Mouse (Mus musculus) macrophage (primary cell): ENCODE data around the gene Pdzd2. TPM values are rescaled to one million over a fixed set of nuclear protein-coding genes. Genes with fewer than 3 reads are reported as not detected.

Experiments
- H3K27ac ChIP-seq: fragments of 350-480 bp; formaldehyde crosslinking; 2 replicates; pipeline ENCODE4 v1.9.0; 2021
- H3K36me3 ChIP-seq: fragments of 350-480 bp; formaldehyde crosslinking; 2 replicates; pipeline ENCODE4 v1.9.0; 2021; ENCODE audit errors: inconsistent target
- H3K4me3 ChIP-seq: fragments of 350-480 bp; formaldehyde crosslinking; 2 replicates; pipeline ENCODE4 v1.9.0; 2021; ENCODE audit errors: inconsistent target
- H3K79me2 ChIP-seq: fragments of 350-480 bp; formaldehyde crosslinking; 2 replicates; pipeline ENCODE4 v1.9.0; 2021; ENCODE audit errors: inconsistent target
- whole genome bisulfite sequencing: methylation state at CpG from one replicate; pipeline ENCODE4 v1.1.7; 2026; ENCODE audit warnings: inconsistent platforms; ENCODE audit not compliant: missing documents; 5-methylcytosine and 5-hydroxymethylcytosine counted together
- polyA plus RNA-seq: library from polyadenylated mRNA; stranded (reverse); fragments of 250-400 nt; gene quantifications from 3 replicates; pipeline ENCODE4 v1.2.4, GENCODE M21; 2018; ENCODE audit warnings: inconsistent platforms

Pdzd2 gene
- polyA plus RNA-seq, 1 experiment from 2014 or later = not detected

DNA sequence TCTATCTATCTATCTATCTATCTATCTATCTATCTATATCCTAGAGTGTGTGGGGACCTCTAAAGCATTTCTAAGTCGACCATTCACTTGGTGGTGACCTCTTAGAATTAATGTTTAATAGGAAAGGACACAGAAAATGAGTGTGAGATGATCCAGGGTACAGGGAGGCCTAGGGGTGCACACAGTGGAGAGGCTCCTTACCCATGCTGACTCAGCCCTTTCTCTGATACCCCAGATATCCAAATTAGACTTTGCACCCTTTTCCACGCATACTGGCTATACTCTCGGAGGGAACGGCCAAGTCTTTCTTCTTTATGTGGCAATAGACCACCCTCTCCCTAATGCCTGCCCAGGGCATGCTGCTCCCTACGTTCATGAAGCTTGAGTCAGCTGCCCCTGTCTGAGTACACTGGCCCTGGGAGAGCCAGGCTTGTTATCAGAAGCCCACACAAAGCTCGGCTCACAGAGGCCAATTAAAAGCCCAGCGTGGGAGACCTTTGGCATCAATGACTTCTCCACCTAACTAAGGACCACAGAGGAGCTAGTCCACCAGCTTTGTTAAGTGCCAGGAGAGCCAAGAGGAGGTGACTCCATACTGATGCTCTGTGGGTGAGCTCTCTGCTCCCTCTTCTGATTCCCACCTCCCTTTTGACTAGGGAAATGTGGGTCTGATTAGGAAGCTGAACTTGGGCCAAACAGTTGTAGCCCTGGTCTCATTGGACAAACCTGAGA is 126.6 kb downstream of the Pdzd2 start:
- no peaks in the 10 kb centered on the region for H3K36me3 ChIP-seq
- WGBS = 93% methylated on average over 7 of the region's 7 CpGs
- no peaks in the 10 kb centered on the region for H3K79me2 ChIP-seq
- H3K27ac ChIP-seq = no peak overlapping the region
- no peak overlapping the region for H3K4me3 ChIP-seq

DNA sequence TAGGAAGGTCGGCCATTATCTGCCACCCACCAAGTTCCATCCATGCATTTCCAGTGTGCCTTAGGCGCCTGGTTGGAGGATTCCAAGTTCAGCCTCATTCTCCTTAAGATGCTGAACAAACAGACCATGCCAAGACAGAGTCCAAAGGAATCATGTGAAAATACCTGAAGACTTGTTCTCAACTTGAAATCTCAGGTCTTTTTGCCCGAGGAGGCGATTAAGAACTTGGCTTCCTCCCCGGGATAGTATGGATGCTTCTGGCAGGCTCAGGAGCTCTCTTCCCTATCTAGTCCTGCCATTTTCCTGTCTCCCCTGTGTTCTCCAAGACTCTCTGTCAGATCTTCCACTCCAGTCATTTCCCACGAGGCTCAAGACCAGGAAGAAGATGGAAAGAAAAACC is 131.6 kb downstream of the Pdzd2 start:
- WGBS = 96% methylated on average over 6 of the region's 6 CpGs
- no peak overlapping the region for H3K4me3 ChIP-seq
- H3K27ac ChIP-seq = no peak overlapping the region
- no peaks in the 10 kb centered on the region for H3K79me2 ChIP-seq
- H3K36me3 ChIP-seq = no peaks in the 10 kb centered on the region

GRCm38 (mm10) chr15:12606306-12606705 is 133.4 kb downstream of the Pdzd2 start:
- Histone ChIP-seq H3K27ac (no peak overlapping the region), H3K79me2 (no peaks in the 10 kb centered on the region), H3K36me3 (no peaks in the 10 kb centered on the region), H3K4me3 (no peak overlapping the region)
- 51% methylated on average over 9 of the region's 9 CpGs for WGBS

GRCm38 (mm10) chr15:12605239-12605993 is 134.3 kb downstream of the Pdzd2 start:
- WGBS = 35% methylated on average over 10 of the region's 10 CpGs
- H3K36me3 ChIP-seq = no peaks in the 10 kb centered on the region
- H3K27ac ChIP-seq = no peak overlapping the region
- no peak overlapping the region for H3K4me3 ChIP-seq
- H3K79me2 ChIP-seq = no peaks in the 10 kb centered on the region

GRCm38 (mm10) chr15:12603674-12604073 is 136.1 kb downstream of the Pdzd2 start:
- H3K27ac ChIP-seq = no peak overlapping the region
- H3K79me2 ChIP-seq = no peaks in the 10 kb centered on the region
- WGBS = 92% methylated on average over 4 of the region's 4 CpGs
- H3K36me3 ChIP-seq = no peaks in the 10 kb centered on the region
- H3K4me3 ChIP-seq = no peak overlapping the region

GRCm38 (mm10) chr15:12593094-12593493 is 146.6 kb downstream of the Pdzd2 start:
- H3K36me3 ChIP-seq = no peaks in the 10 kb centered on the region
- no peak overlapping the region for H3K27ac ChIP-seq
- 88% methylated on average over 3 of the region's 4 CpGs for WGBS
- H3K79me2 ChIP-seq = no peaks in the 10 kb centered on the region
- H3K4me3 ChIP-seq = no peak overlapping the region

DNA sequence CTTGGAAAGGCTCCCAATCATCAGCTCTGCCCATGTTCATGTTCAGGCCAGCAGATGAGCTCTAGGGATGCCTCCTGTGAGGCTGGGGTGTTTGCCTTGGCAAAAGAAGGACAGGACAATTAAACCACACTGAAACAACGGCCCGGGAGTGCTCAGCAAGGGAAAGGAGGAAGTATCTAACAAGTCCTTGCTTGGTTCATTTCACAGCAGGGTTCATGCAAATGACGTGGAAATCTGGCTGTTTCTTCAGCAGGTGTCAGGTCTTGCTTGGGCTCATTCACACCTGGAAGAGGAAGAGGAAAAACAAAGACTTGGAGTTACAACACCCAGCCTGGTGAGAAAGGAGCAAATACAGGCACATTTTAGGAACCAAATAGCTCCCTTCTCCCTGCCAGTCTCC is 147.1 kb downstream of the Pdzd2 start:
- no peaks in the 10 kb centered on the region for H3K79me2 ChIP-seq
- WGBS = 1% methylated on average over 3 of the region's 3 CpGs
- H3K4me3 ChIP-seq = no peak overlapping the region
- no peaks in the 10 kb centered on the region for H3K36me3 ChIP-seq
- H3K27ac ChIP-seq = no peak overlapping the region

GRCm38 (mm10) chr15:12588661-12589060 is 151.1 kb downstream of the Pdzd2 start:
- no peaks in the 10 kb centered on the region for H3K36me3 ChIP-seq
- H3K27ac ChIP-seq = no peak overlapping the region
- H3K79me2 ChIP-seq = no peaks in the 10 kb centered on the region
- no peak overlapping the region for H3K4me3 ChIP-seq
- WGBS = 48% methylated on average over 3 of the region's 3 CpGs

GRCm38 (mm10) chr15:12586852-12587424 is 152.8 kb downstream of the Pdzd2 start:
- Histone ChIP-seq H3K4me3 (no peak overlapping the region), H3K27ac (no peak overlapping the region), H3K36me3 (no peaks in the 10 kb centered on the region), H3K79me2 (no peaks in the 10 kb centered on the region)
- WGBS = 84% methylated on average over 4 of the region's 4 CpGs

DNA sequence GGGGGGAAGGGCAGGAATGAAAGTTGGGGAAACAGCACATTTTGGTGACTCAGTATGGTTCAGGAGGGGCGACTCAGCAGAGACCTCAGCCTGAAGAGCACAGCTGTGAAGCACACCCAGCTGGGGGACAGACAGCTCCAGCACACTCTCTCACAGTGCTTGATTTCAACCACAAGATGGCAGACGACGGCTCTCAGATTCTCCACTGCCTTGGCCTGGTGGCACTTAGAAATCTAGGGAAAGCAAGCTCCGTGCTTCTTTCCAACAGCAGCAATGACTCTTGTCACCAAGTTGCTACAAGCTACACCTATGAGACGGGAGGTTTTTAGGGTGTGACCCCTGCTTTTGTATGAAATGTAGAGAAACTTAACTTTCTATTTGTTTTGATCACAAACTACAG is 153.6 kb downstream of the Pdzd2 start:
- 16% methylated on average over 5 of the region's 5 CpGs for WGBS
- no peaks in the 10 kb centered on the region for H3K36me3 ChIP-seq

DNA sequence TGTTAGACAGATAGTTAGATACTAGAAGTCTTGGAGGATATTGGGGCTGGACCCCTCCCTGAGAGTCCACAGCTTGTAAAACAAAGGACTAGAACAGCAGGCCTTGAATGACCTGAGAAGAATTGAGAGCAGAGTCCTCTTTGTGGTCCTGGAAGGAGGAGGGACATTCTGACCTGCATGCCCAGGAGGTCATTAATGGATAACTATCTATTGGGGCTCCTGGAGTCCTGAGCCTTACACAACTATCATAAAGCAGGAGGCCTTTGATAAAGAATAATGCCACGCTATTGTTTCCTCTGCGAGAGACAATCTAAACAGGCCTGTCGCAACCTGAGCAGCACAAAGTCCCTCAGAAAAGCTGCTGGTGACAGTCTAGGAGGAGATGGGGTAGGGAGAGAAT is 156.7 kb downstream of the Pdzd2 start:
- Histone ChIP-seq H3K79me2 (no peaks in the 10 kb centered on the region), H3K27ac (no peak overlapping the region), H3K4me3 (no peak overlapping the region), H3K36me3 (no peaks in the 10 kb centered on the region)
- 92% methylated on average over 3 of the region's 3 CpGs for WGBS

More for the DNA sequence above, 153.6 kb downstream of the Pdzd2 start:
- Histone ChIP-seq H3K27ac (no peak overlapping the region), H3K79me2 (no peaks in the 10 kb centered on the region), H3K4me3 (no peak overlapping the region)

GRCm38 (mm10) chr15:12582471-12582870 is 157.3 kb downstream of the Pdzd2 start:
- Histone ChIP-seq H3K79me2 (no peaks in the 10 kb centered on the region), H3K36me3 (no peaks in the 10 kb centered on the region), H3K4me3 (no peak overlapping the region), H3K27ac (no peak overlapping the region)

GRCm38 (mm10) chr15:12579196-12579595 is 160.5 kb downstream of the Pdzd2 start:
- H3K27ac ChIP-seq = no peak overlapping the region
- H3K4me3 ChIP-seq = no peak overlapping the region
- WGBS = 28% methylated on average over 6 of the region's 6 CpGs
- no peaks in the 10 kb centered on the region for H3K79me2 ChIP-seq
- no peaks in the 10 kb centered on the region for H3K36me3 ChIP-seq

GRCm38 (mm10) chr15:12578276-12578675 is 161.4 kb downstream of the Pdzd2 start:
- Histone ChIP-seq H3K4me3 (no peak overlapping the region), H3K27ac (no peak overlapping the region), H3K79me2 (no peaks in the 10 kb centered on the region), H3K36me3 (no peaks in the 10 kb centered on the region)
- 74% methylated on average over 5 of the region's 5 CpGs for WGBS

- no peaks in the 10 kb centered on the region for H3K36me3 ChIP-seq
- no peaks in the 10 kb centered on the region for H3K79me2 ChIP-seq
- 90% methylated on average over 6 of the region's 6 CpGs for WGBS
- no peak overlapping the region for H3K27ac ChIP-seq
- H3K4me3 ChIP-seq = no peak overlapping the region
These were observed 162.0 kb downstream of the Pdzd2 start for GRCm38 (mm10) chr15:12577715-12578114.
